Mouse (Mus musculus): ENCODE data around the gene Gm5458.
"Not testable (repeated sequence)": the region's sequence is repeated elsewhere in the genome, so short reads cannot be mapped to it uniquely, and the experiment has no call there.

Gm5458 gene

GRCm38 (mm10) chr14:19602481-19602880 lies at the start of gene Gm5458:
Gm5458 (minus strand) TSS chr14:19602581.
- DNase-seq (ENCODE audit: low read depth, low spot score) = not testable (repeated sequence)

GRCm38 (mm10) chr14:19646232-19646631 lies 43.9 kb upstream of the Gm5458 start:
- DNase-seq (ENCODE audit: low read depth, low spot score) = no peak

GRCm38 (mm10) chr14:19584804-19585667 lies 17.3 kb downstream of the Gm5458 start, which contains the start of gene Gm2237:
Gm2237 (minus strand) TSS chr14:19585135.
- DNase-seq (ENCODE audit: low read depth, low spot score) = not testable (repeated sequence)

- not testable (repeated sequence) for DNase-seq (ENCODE audit: low read depth, low spot score)
Observed at GRCm38 (mm10) chr14:19549863-19550262, 52.5 kb downstream of the Gm5458 start, which contains the start of gene Gm2244. Gm2244 (minus strand) TSS chr14:19549963.

Measured in ES-CJ7 (cell line).